Mouse (Mus musculus) midbrain, embryonic 16.5 days (tissue): ENCODE measurements around the gene Kmt2d. TPM values are rescaled to one million over a fixed set of nuclear protein-coding genes. Genes with fewer than 3 reads are reported as not detected.

Source experiments
- ATAC-seq: fragments of 200-750 bp; cut with Nextera tagmentation; 2 replicates; pipeline ENCODE4 v1.8.0; 2017; ENCODE audit warnings: moderate TSS enrichment
- H3K27ac ChIP-seq: fragments of 300-500 bp; sonication (generic); 2 replicates; pipeline ENCODE4 v1.5.1; 2014; ENCODE audit warnings: mild to moderate bottlenecking, low read length, mixed read lengths
- H3K27me3 ChIP-seq: fragments of 300-500 bp; sonication (generic); 2 replicates; pipeline ENCODE4 v1.6.1; 2014; ENCODE audit warnings: low read depth, low read length, mixed read lengths; ENCODE audit not compliant: control insufficient read depth, insufficient read depth
- H3K36me3 ChIP-seq: fragments of 300-500 bp; sonication (generic); 2 replicates; pipeline ENCODE4 v1.6.1; 2014; ENCODE audit warnings: mild to moderate bottlenecking, low read length, moderate library complexity, mixed read lengths; ENCODE audit not compliant: control insufficient read depth, insufficient read depth
- H3K4me1 ChIP-seq: fragments of 300-500 bp; sonication (generic); 2 replicates; pipeline ENCODE4 v1.6.1; 2014; ENCODE audit warnings: mild to moderate bottlenecking, low read length, mixed read lengths; ENCODE audit not compliant: control insufficient read depth, insufficient read depth
- H3K4me2 ChIP-seq: fragments of 300-500 bp; sonication (generic); 2 replicates; pipeline ENCODE4 v1.6.1; 2014; ENCODE audit warnings: mild to moderate bottlenecking, low read length, mixed read lengths
- H3K4me3 ChIP-seq: fragments of 300-500 bp; sonication (generic); 2 replicates; pipeline ENCODE4 v1.5.1; 2014; ENCODE audit warnings: low read depth, mild to moderate bottlenecking, low read length, moderate library complexity, mixed read lengths
- H3K9ac ChIP-seq: fragments of 300-500 bp; sonication (generic); 2 replicates; pipeline ENCODE4 v1.6.1; 2014; ENCODE audit warnings: low read depth, low read length, mixed read lengths
- H3K9me3 ChIP-seq: fragments of 300-500 bp; sonication (generic); replicated peaks from 2 replicates; pipeline ENCODE4 v1.6.1; 2014; ENCODE audit warnings: mild to moderate bottlenecking, low read length, mixed read lengths; ENCODE audit not compliant: control insufficient read depth, poor library complexity, severe bottlenecking
- WGBS: fragments of 180-500 bp; shearing (Covaris S2); extraction: QIAGEN DNeasy Blood & Tissue Kit; methylation state at CpG from one replicate; pipeline ENCODE4 v1.1.7; 2014; 5-methylcytosine and 5-hydroxymethylcytosine counted together
- polyA plus RNA-seq: library from polyadenylated mRNA; unstranded; fragments of >200 nt; fragmentation: Nextera tagmentation; extraction: Ambion mirVana; gene quantifications from 2 replicates; pipeline ENCODE4 v1.2.1, GENCODE M21; 2015

Gene Kmt2d
- polyA plus RNA-seq, 1 experiment from 2014 or later = 10.1 TPM

DNA sequence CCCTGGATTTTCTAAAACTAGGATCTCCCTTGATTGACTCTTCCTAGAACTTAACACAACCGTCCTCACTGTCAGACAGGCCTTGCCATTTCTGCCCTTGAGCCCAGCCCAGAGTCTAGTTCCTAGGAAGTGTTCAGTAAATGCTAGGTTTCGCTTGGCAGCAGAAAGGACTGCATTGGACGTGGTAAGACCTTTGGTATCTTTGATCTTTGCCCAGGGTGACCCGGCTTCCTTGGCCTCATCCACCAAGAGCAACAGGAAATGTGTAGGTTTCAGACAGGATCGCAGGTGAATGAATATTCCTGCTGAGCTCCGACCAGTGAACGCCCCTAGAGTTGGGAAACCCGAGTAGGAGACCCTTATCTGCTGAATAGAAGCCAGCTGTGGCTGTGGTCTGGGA, 68.1 kb downstream of the Kmt2d start:
- Histone ChIP-seq H3K27ac (no peak overlapping the region), H3K9me3 (no peaks in the 10 kb centered on the region), H3K36me3 (no peaks in the 10 kb centered on the region), H3K4me2 (no peak overlapping the region), H3K4me3 (no peak overlapping the region), H3K9ac (no peak overlapping the region), H3K27me3 (peaks cover 84% of the 10 kb centered on the region), H3K4me1 (peaks cover 20% of the 10 kb centered on the region)
- no peak for ATAC-seq
- WGBS = 9% methylated on average over 8 of the region's 8 CpGs

DNA sequence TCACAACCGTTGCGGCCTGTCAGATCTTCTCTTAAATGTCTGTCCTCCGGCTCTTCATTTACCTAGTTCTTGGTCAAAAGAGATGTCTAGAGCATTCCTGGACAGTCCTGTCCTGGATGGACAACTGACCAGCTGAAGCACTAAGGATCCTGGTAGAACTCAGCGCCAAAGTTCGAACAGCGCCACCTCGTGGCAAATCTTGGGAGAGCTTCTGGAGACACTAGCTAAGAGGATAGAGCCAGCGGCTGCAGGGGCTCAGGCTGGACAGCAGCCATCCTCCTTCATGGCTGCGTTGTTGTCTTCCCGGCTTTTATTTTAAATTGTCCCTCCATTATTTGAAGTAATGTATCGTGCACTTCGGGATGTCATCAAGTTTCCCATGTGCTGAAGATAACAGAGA, 71.6 kb downstream of the Kmt2d start:
- Histone ChIP-seq H3K36me3 (no peaks in the 10 kb centered on the region), H3K9me3 (no peaks in the 10 kb centered on the region), H3K9ac (no peak overlapping the region; the same call in 1 of the 2 replicates), H3K27me3 (peaks cover 86% of the 10 kb centered on the region), H3K4me1 (peaks cover 4% of the 10 kb centered on the region; the same call in 1 of the 2 replicates), H3K4me2 (no peak overlapping the region), H3K27ac (no peak overlapping the region), H3K4me3 (no peak overlapping the region)
- no peak for ATAC-seq
- WGBS = 9% methylated on average over 12 of the region's 12 CpGs

DNA sequence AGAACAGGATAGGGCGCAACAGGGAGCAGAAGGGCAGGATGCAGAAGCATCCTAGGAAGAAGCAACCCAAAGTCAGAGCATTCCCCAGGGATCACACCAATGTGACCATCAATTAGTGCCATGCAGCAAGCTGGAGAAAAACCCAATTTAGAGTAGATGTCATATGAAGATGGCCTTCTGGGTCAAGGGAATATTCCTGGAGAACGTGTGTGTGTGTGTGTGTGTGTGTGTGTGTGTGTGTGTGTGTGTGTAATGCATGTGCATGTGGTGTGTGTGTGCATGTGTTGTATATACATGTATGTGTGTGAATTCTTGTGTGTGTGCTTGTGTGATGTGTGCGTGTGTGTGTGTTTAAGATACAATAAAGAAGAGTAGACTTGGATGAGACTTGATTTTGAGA, 72.1 kb downstream of the Kmt2d start:
- Histone ChIP-seq H3K9me3 (no peaks in the 10 kb centered on the region), H3K27me3 (peaks cover 88% of the 10 kb centered on the region), H3K4me3 (no peak overlapping the region), H3K36me3 (no peaks in the 10 kb centered on the region), H3K27ac (no peak overlapping the region), H3K4me2 (no peak overlapping the region), H3K9ac (no peak overlapping the region), H3K4me1 (0 out of 2 replicates have a peak, but pooled peaks cover 4% of the 10 kb centered on the region)
- ATAC-seq = no peak
- 31% methylated on average over 3 of the region's 3 CpGs for WGBS

DNA sequence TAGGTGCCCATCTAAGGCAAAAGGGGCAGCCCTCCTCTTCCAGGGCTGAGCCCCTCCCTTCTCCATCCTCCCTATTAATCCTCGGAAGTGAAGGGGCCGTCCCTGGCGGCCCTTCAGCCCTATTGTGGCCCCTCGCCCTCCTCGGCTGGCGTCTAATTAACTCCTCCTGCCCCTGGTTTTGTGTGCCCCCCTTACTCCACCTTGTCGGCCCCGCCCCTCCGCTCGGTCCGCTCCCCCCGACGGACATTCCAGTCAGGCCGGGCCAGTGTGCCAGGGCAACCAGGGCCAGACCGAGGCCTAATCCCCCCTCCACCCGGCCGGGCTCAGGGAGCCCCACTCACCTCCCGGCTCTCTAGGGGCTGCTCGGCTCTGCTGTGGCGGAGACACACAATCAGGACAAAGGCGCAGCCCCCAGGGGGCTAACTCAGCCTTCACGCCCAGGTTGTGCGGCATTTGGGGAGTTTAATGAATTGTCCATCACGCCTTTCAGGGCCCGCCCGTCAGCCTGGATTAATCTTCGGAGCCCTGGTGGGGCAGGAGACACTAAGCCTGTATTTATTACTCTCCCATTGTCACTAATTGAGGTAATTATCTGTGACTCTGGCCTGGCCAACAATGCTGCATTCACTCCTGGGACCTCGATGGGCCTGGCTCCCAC, 73.0 kb downstream of the Kmt2d start:
- peaks cover 88% of the 10 kb centered on the region for H3K27me3 ChIP-seq
- H3K4me2 ChIP-seq = peak overlapping the region; percentile 23; the same call in 1 of the 2 replicates
- H3K9me3 ChIP-seq = no peaks in the 10 kb centered on the region
- peaks cover 5% of the 10 kb centered on the region; the same call in 1 of the 2 replicates for H3K4me1 ChIP-seq
- H3K36me3 ChIP-seq = no peaks in the 10 kb centered on the region
- peak; percentile 78 for ATAC-seq
- no peak overlapping the region for H3K4me3 ChIP-seq
- 0 out of 2 replicates have a peak overlapping the region, but pooled peaks have one; percentile 27 for H3K9ac ChIP-seq
- WGBS = under 1% methylated on average over 28 of the region's 28 CpGs
- no peak overlapping the region for H3K27ac ChIP-seq

DNA sequence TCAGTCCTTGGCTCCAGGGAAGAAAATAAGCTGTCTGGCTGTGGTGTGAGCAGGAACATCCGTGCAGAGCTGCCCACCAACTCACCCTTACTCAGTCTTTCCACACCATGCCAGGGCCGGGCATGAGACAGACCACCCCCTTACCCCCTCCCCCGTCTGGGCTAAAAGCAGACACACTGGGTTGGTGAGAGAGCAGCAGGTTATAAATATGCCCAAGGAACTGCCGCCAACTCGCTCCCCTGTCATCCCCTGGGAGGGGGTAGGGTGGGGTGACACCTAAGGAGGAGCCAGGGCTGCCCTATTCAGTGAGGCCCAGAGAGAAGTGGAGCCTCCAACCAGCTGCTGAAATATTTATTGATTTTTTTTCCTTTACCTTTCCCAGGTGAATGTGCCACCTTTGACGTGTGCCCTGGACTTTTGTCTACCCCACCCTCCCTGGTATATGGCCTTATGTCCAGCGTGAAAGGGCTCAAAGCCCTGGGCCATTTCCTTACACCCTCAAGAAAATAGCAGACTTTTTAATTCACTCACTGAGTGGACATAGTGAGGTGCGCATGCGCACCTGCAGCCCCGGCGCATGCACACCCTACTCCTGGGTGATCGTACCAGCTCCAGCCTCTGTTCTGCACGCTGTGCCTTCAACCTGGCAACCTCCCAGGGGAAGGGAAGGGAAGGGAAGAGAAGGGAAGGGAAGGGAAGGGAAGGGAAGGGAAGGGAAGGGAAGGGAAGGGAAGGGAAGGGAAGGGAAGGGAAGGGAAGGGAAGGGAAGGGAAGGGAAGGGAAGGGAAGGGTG, 74.0 kb downstream of the Kmt2d start:
- no peak for ATAC-seq
- no peak overlapping the region for H3K9ac ChIP-seq

DNA sequence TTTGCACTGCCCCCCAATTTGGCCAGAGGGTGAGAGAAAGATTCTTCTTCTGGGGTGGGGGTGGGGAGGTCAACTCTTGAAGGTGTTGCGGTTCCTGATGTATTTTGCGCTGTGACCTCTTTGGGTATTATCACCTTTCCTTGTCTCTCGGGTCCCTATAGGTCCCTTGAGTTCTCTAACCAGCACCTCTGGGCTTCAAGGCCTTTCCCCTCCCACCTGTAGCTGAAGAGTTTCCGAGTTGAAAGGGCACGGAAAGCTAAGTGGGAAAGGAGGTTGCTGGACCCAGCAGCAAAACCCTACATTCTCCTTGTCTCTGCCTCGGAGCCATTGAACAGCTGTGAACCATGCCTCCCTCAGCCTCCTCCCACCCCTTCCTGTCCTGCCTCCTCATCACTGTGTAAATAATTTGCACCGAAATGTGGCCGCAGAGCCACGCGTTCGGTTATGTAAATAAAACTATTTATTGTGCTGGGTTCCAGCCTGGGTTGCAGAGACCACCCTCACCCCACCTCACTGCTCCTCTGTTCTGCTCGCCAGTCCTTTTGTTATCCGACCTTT, 77.8 kb downstream of the Kmt2d start:
- peaks cover 16% of the 10 kb centered on the region; the same call in 1 of the 2 replicates for H3K4me1 ChIP-seq
- ATAC-seq = no peak
- peak overlapping the region; percentile 48 for H3K9ac ChIP-seq
- 9% methylated on average over 13 of the region's 13 CpGs for WGBS
- H3K9me3 ChIP-seq = no peaks in the 10 kb centered on the region
- no peaks in the 10 kb centered on the region for H3K36me3 ChIP-seq
- H3K4me2 ChIP-seq = peak overlapping the region; percentile 50
- H3K27me3 ChIP-seq = peaks cover 93% of the 10 kb centered on the region
- H3K4me3 ChIP-seq = peak overlapping the region; percentile 38
- no peak overlapping the region for H3K27ac ChIP-seq

More for the DNA sequence above, 74.0 kb downstream of the Kmt2d start:
- Histone ChIP-seq H3K27me3 (peaks cover 87% of the 10 kb centered on the region), H3K27ac (no peak overlapping the region), H3K4me2 (peak overlapping the region; percentile 23), H3K4me3 (no peak overlapping the region), H3K36me3 (no peaks in the 10 kb centered on the region), H3K4me1 (peaks cover 7% of the 10 kb centered on the region; the same call in 1 of the 2 replicates), H3K9me3 (no peaks in the 10 kb centered on the region)
- under 1% methylated on average over 13 of the region's 13 CpGs for WGBS

DNA sequence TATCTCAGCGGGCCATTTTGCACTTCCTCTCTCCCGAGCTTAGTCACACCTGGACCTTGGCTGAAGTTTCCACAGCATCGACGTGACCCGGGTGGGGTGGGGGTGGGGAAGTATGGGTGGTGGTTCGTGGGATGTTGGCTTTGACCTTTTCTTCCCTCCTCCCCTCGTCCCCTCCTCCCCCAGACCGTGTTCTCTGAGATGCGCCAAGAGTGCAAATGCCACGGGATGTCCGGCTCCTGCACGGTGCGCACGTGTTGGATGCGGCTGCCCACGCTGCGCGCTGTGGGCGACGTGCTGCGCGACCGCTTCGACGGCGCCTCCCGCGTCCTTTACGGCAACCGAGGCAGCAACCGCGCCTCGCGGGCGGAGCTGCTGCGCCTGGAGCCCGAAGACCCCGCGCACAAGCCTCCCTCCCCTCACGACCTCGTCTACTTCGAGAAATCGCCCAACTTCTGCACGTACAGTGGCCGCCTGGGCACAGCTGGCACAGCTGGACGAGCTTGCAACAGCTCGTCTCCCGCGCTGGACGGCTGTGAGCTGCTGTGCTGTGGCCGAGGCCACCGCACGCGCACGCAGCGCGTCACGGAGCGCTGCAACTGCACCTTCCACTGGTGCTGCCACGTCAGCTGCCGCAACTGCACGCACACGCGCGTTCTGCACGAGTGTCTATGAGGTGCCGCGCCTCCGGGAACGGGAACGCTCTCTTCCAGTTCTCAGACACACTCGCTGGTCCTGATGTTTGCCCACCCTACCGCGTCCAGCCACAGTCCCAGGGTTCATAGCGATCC, 78.6 kb downstream of the Kmt2d start:
- Histone ChIP-seq H3K36me3 (no peaks in the 10 kb centered on the region), H3K9ac (peak overlapping the region; percentile 48), H3K27ac (no peak overlapping the region), H3K4me3 (peak overlapping the region; percentile 38), H3K4me1 (peaks cover 16% of the 10 kb centered on the region; the same call in 1 of the 2 replicates), H3K9me3 (no peaks in the 10 kb centered on the region), H3K4me2 (peak overlapping the region; percentile 50), H3K27me3 (peaks cover 92% of the 10 kb centered on the region)
- peak; percentile 72; the same call in 1 of the 2 replicates for ATAC-seq
- 1% methylated on average over 75 of the region's 75 CpGs for WGBS

DNA sequence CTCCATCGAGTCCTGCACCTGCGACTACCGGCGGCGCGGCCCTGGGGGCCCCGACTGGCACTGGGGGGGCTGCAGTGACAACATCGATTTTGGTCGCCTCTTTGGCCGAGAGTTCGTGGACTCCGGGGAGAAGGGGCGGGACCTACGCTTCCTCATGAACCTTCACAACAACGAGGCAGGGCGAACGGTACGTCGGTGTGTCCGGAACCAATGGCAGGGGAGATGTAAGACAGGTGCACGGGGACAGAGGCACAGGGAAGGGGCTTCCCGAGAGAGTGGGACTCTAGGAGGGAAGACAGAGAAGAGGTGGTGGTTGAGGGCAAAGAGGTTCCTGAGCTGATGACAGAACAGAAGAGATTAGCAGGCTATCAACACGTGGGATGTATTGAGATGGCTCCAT, 79.2 kb downstream of the Kmt2d start:
- no peak overlapping the region for H3K27ac ChIP-seq
- no peak overlapping the region for H3K4me3 ChIP-seq
- H3K9me3 ChIP-seq = no peaks in the 10 kb centered on the region
- H3K4me2 ChIP-seq = no peak overlapping the region
- H3K27me3 ChIP-seq = peaks cover 92% of the 10 kb centered on the region
- H3K4me1 ChIP-seq = peaks cover 12% of the 10 kb centered on the region; the same call in 1 of the 2 replicates
- H3K36me3 ChIP-seq = no peaks in the 10 kb centered on the region
- H3K9ac ChIP-seq = no peak overlapping the region
- under 1% methylated on average over 23 of the region's 23 CpGs for WGBS
- ATAC-seq = no peak
